Mouse (Mus musculus): Measurements from ENCODE around the gene Capn11. TPM values are rescaled to one million over a fixed set of nuclear protein-coding genes. Genes with fewer than 3 reads are reported as not detected.

Capn11 gene
- total RNA-seq, 2 experiments from 2014 or later, result 0.10 to 0.27 TPM

DNA sequence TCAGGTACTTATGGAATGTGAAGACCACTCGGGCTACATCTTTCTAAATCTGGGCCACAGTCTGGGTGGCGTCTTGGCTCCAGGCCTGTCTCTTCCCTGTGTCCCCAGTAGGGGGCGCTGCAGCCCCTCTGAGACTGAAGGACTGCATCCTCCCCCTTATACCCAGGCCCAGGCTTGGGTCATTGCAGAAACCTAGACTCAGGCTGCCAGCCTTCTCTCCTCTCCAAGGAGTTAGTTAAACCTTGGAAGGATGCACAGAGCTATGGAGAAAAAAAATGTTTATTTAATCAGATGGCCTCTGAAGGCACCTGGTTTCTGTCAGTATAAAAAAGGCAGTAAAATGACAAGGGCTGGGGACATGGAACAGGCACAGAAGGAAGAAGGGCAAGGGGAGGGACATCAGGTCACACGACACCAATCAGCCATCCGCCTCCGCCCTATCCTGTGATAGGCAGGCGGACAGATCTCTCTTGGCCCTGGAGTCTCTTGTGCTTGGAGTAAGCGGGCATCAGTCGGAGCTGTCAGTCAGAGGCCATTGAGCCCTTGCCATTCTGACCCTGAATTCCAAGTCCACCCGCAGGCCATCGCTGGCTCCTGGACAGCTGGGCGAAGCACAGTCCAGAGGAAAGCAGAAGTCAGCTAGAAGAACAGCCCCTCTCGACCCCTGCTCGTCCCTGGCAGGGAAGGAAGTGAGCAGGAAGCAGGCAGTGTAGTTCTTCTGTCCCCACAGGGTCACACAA is 74.0 kb downstream of the Capn11 start:
- DNase-seq, result peak; percentile 78 to 83
- intact Hi-C loops (cut with DNase I), result loop anchor here (1.0 to 5.0 kb wide), 2 partner anchors 44 to 132 kb away; no protein-coding TSS in a partner anchor

- DNase-seq, result peak; percentile 82 to 89
Observed at GRCm38 (mm10) chr17:45584096-45584896, 74.8 kb downstream of the Capn11 start.

GRCm38 (mm10) chr17:45582715-45583355 is 76.3 kb downstream of the Capn11 start:
- DNase-seq, result no peak
- intact Hi-C loops (cut with DNase I), result loop anchor here (2.0 to 5.0 kb wide), 2 partner anchors 60 to 134 kb away; no protein-coding TSS in a partner anchor

More at GRCm38 (mm10) chr17:45584096-45584896, 74.8 kb downstream of the Capn11 start:
- intact Hi-C loops (cut with DNase I), result loop anchor here (5.0 kb wide), 1 partner anchor 133 kb away; no protein-coding TSS in a partner anchor

DNA sequence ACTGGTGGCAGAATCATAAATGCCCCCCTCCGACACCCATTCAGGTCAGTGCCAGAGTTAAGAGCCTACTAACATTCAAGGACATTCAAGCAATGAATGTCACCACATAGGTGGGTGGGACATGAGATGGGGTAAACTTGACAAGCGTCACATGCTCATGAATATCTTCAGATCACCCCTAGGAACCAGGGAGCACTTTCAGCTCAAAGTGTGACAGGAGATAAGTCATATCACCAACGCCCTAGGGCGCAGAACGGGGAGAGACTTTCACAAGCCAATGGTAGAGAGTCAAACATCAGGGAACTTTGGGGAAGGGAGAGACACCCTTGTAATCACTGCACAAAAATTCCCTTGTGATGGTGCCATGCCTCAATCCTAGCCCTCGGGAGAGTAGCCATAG is 76.9 kb downstream of the Capn11 start:
- DNase-seq, result no peak
- intact Hi-C loops (cut with DNase I), result loop anchor here (2.0 to 5.0 kb wide), 2 partner anchors 61 to 135 kb away; no protein-coding TSS in a partner anchor

DNA sequence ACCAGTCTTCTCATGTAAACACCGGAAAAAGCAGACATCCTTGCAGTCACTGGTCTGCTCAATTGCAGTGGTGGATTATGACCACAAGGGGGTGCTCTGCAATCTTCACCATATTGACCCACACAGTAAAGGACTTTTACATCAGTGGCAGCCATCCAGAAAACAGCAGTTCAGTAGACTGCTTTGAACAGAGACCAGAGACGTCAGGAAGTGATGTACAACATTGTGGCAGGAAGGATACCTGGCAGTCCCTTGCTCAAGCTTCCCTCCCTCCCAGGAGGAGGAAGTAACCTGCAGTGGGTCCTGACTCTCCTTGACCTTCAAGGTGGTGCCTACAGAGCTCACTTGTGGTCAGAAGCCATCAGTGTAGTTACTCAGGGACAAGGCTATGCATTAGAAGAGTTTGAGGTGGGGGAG is 77.5 kb downstream of the Capn11 start:
- peak in 1 of 2 experiments; percentile 61 for DNase-seq
- intact Hi-C loops (cut with DNase I), result loop anchor here (5.0 kb wide), 1 partner anchor 136 kb away; no protein-coding TSS in a partner anchor

GRCm38 (mm10) chr17:45580958-45581477 is 78.1 kb downstream of the Capn11 start:
- intact Hi-C loops (cut with DNase I), result loop anchor here (5.0 kb wide), 1 partner anchor 136 kb away; no protein-coding TSS in a partner anchor

More at GRCm38 (mm10) chr17:45580958-45581477, 78.1 kb downstream of the Capn11 start:
- no peak for DNase-seq

Other genes starting within 250 kb of the Capn11 start
- gene Cdc5l, start 225.6 kb downstream of the Capn11 start, total RNA-seq (2021), result 10 to 100 TPM; 31.4 to 35.0 TPM
- not detected for gene Spats1, start 183.9 kb downstream of the Capn11 start, total RNA-seq (2021)
- 10 to 100 TPM; 13.7 to 14.9 TPM for gene Aars2, start 152.5 kb downstream of the Capn11 start, total RNA-seq (2021)
- gene Tcte1, start 135.9 kb downstream of the Capn11 start, total RNA-seq (2021), result not detected
- gene Tmem151b, start 109.6 kb downstream of the Capn11 start, total RNA-seq (2021), result under 1 TPM in 1 of 2 experiments, not detected in 1; 0.13 TPM
- under 1 TPM; 0.64 to 0.79 TPM for gene Nfkbie, start 103.6 kb downstream of the Capn11 start, total RNA-seq (2021)
- 10 to 100 TPM; 17.3 to 21.4 TPM for gene Slc35b2, start 95.5 kb downstream of the Capn11 start, total RNA-seq (2021)
- gene Hsp90ab1, start 86.1 kb downstream of the Capn11 start, total RNA-seq (2021), result 100 to 1,000 TPM; 866 to 924 TPM
- 10 to 100 TPM; 30.3 to 35.8 TPM for gene Slc29a1, start 59.7 kb downstream of the Capn11 start, total RNA-seq (2021)
- 1 to 10 TPM in 1 of 2 experiments, under 1 TPM in 1; 0.33 to 1.2 TPM for gene Mymx, start 57.2 kb downstream of the Capn11 start, total RNA-seq (2021)
- gene Mrpl14, start 27.0 kb upstream of the Capn11 start, total RNA-seq (2021), result 100 to 1,000 TPM; 103 to 107 TPM
- gene Tmem63b, start 27.6 kb upstream of the Capn11 start, total RNA-seq (2021), result 10 to 100 TPM; 67.8 to 70.0 TPM
- gene 1600014C23Rik, start 74.5 kb upstream of the Capn11 start, total RNA-seq (2021), result not detected

Data from gastrocnemius, postnatal 36 days (tissue).